Mouse (Mus musculus) cerebellum, adult 2 months (tissue): ENCODE data around the gene Tmod1. TPM values are rescaled to one million over a fixed set of nuclear protein-coding genes. Genes with fewer than 3 reads are reported as not detected.

ENCODE experiments used
- DNase-seq, 2 experiments: peaks; one replicate each; pipeline ENCODE4 v3.0.0; 2021
- H3K27ac ChIP-seq: fragments of 200-500 bp; 2 replicates; pipeline ENCODE4 v1.5.1; 2012; ENCODE audit warnings: low read length, control low read depth, inconsistent platforms; ENCODE audit not compliant: insufficient read depth
- H3K27me3 ChIP-seq: fragments of 200-500 bp; 2 replicates; pipeline ENCODE4 v1.6.1; 2012; ENCODE audit warnings: inconsistent platforms, mild to moderate bottlenecking, low read length, moderate library complexity; ENCODE audit not compliant: control insufficient read depth, insufficient read depth
- H3K4me1 ChIP-seq: fragments of 200-500 bp; 2 replicates; pipeline ENCODE4 v1.6.1; 2011; ENCODE audit warnings: low read length; ENCODE audit not compliant: control insufficient read depth, insufficient read depth
- H3K4me3 ChIP-seq: fragments of 200-500 bp; replicated peaks from 2 replicates; pipeline ENCODE3; 2011; ENCODE audit warnings: mild to moderate bottlenecking, low read depth, low read length, control low read depth; ENCODE audit not compliant: insufficient read depth
- CTCF ChIP-seq: fragments of 200-500 bp; IDR thresholded peaks from 2 replicates; pipeline ENCODE4 v1.5.1; 2011; ENCODE audit warnings: low read depth, mild to moderate bottlenecking, control low read depth, low read length, moderate library complexity, borderline replicate concordance; ENCODE audit not compliant: insufficient read depth
- POLR2A ChIP-seq: fragments of 200-500 bp; IDR thresholded peaks from 2 replicates; pipeline ENCODE4 v1.6.1; 2011; ENCODE audit warnings: low read length, control low read depth, borderline replicate concordance; ENCODE audit not compliant: insufficient read depth
- WGBS: fragments of 180-500 bp; shearing (Covaris S2); methylation state at CpG from one replicate; pipeline ENCODE4 v1.1.7; 2018; 5-methylcytosine and 5-hydroxymethylcytosine counted together
- polyA plus RNA-seq: library from polyadenylated mRNA; depleted of rRNA; stranded (reverse); fragments of >200 nt; gene quantifications from 2 replicates; pipeline ENCODE4 v1.2.3, GENCODE M21; 2012

Tmod1 gene
- polyA plus RNA-seq, 1 experiment, result 55.7 TPM

GRCm38 (mm10) chr4:46025893-46026292 lies 12.8 kb upstream of the Tmod1 start:
- TF ChIP-seq POLR2A (no peak), CTCF (peak; percentile 67)
- no peak overlapping the region for H3K4me3 ChIP-seq
- 46% methylated on average over 7 of the region's 7 CpGs for WGBS
- H3K27me3 ChIP-seq, result no peaks in the 10 kb centered on the region
- peak; percentile 52 to 53 for DNase-seq
- peaks cover 6% of the 10 kb centered on the region for H3K4me1 ChIP-seq
- H3K27ac ChIP-seq, result no peak overlapping the region

GRCm38 (mm10) chr4:46028224-46028623 lies 10.5 kb upstream of the Tmod1 start:
- Histone ChIP-seq H3K27me3 (no peaks in the 10 kb centered on the region), H3K4me1 (no peaks in the 10 kb centered on the region), H3K27ac (no peak overlapping the region), H3K4me3 (no peak overlapping the region)
- no peak for DNase-seq
- 41% methylated on average over 6 of the region's 6 CpGs for WGBS
- TF ChIP-seq CTCF, result no peak
- no peak for TF ChIP-seq POLR2A

DNA sequence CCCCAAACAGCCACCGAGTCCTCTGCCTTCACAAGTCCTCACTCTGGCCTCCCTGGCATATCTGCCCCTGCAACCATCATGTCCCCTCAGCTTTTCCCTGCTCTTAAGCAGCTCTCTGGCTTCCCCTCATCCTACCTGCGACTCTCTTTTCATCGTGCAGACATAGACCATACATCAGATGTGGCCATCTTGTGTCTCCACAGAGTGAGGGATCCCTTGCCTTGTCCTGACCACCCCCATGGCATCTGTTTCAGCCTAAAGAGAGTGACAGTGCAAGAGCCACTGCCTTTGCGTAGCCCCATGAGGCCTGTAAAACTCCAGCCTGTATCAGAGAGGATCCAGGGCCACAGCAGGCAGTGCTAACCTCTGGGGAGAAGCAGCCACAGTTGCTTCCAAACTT lies 10.0 kb upstream of the Tmod1 start:
- whole genome bisulfite sequencing, result 78% methylated on average over 4 of the region's 4 CpGs
- TF ChIP-seq CTCF (no peak), POLR2A (no peak)
- H3K4me3 ChIP-seq, result no peak overlapping the region

DNA sequence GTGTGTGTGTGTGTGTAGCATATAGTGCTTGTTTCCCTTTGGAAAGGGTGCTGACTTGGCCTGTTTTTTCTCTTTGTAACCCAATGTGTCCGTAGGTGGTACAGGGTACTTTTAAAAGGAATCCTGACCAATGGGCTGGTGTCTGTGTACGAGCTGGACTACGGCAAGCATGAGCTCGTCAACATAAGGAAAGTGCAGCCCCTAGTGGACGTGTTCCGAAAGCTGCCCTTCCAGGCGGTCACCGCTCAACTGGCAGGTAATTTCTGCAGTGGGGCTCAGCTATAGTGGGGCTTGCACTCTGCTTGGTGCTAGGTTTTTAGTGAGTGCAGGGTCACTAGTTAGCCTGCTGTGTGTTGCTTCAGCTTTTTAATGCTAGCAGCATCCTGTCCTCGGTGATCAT lies 9.2 kb upstream of the Tmod1 start:
- no peak for TF ChIP-seq POLR2A
- TF ChIP-seq CTCF, result peak; percentile 53
- H3K4me1 ChIP-seq, result no peaks in the 10 kb centered on the region
- 57% methylated on average over 9 of the region's 9 CpGs for WGBS
- H3K27ac ChIP-seq, result no peak overlapping the region
- H3K4me3 ChIP-seq, result no peak overlapping the region
- peak in 1 of 2 experiments; percentile 34 for DNase-seq
- no peaks in the 10 kb centered on the region for H3K27me3 ChIP-seq

More for the DNA sequence above, 10.0 kb upstream of the Tmod1 start:
- no peaks in the 10 kb centered on the region for H3K4me1 ChIP-seq
- no peak overlapping the region for H3K27ac ChIP-seq
- H3K27me3 ChIP-seq, result no peaks in the 10 kb centered on the region
- DNase-seq, result no peak

- no peak for TF ChIP-seq POLR2A
- no peak for TF ChIP-seq CTCF
- Histone ChIP-seq H3K27me3 (no peaks in the 10 kb centered on the region), H3K4me1 (no peaks in the 10 kb centered on the region), H3K4me3 (no peak overlapping the region), H3K27ac (no peak overlapping the region)
- DNase-seq, result no peak
- 72% methylated on average over 9 of the region's 9 CpGs for WGBS
Observed at GRCm38 (mm10) chr4:46032448-46032847, 6.3 kb upstream of the Tmod1 start.

DNA sequence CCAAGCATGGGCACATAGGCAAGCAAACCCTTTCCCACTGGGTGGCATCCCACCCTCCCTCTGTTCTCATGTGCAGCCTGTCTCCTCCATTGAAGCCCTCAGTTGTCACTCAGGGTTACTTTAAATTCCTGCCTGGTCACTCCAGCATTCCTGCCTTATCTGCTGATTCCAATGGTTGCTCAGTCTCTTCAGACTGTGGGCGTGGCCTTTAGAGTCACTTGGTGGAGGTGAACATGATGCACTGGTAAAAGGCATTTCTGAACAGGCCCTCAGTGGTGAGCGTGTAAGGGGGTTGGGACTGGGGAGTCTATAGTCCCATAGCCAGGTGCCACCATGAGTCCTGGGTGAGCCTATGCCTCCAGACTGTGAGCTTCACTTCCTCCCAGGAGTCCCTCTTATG lies 5.5 kb upstream of the Tmod1 start:
- WGBS, result 95% methylated on average over 2 of the region's 2 CpGs
- no peaks in the 10 kb centered on the region; the same call in 1 of the 2 replicates for H3K4me1 ChIP-seq
- DNase-seq, result no peak
- no peak overlapping the region for H3K4me3 ChIP-seq
- H3K27ac ChIP-seq, result no peak overlapping the region
- no peak for TF ChIP-seq POLR2A
- no peak for TF ChIP-seq CTCF
- no peaks in the 10 kb centered on the region for H3K27me3 ChIP-seq

DNA sequence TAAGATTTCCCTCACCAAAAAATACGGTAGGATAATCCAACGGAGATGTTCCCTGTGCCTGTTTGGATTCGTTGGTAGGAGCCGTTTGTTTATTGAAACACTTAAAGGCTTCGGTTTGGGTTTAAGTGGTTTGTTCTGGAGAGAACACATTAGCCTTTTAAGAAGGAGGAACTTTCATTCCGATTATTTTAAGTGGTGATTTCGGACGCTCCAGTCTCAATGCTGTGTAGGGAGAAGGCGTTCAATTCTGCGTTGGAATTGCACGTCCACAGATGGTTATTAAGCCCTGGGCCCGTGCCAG lies 194 bp upstream of the Tmod1 start:
- DNase-seq, result no peak
- no peak for TF ChIP-seq POLR2A
- TF ChIP-seq CTCF, result no peak
- WGBS, result under 1% methylated on average over 12 of the region's 12 CpGs
- Histone ChIP-seq H3K4me1 (peaks cover 20% of the 10 kb centered on the region), H3K4me3 (peak overlapping the region; percentile 57), H3K27ac (peak overlapping the region; percentile 35), H3K27me3 (no peaks in the 10 kb centered on the region)

- Histone ChIP-seq H3K4me3 (peak overlapping the region; percentile 57), H3K27ac (peak overlapping the region; percentile 96), H3K27me3 (no peaks in the 10 kb centered on the region), H3K4me1 (peaks cover 20% of the 10 kb centered on the region)
- WGBS, result 5% methylated on average over 6 of the region's 6 CpGs
- peak; percentile 42 to 59 for DNase-seq
- no peak for TF ChIP-seq POLR2A
- no peak for TF ChIP-seq CTCF
Observed at GRCm38 (mm10) chr4:46039899-46040298, 1.2 kb downstream of the Tmod1 start.

- H3K27ac ChIP-seq, result peak overlapping the region; percentile 96
- H3K4me3 ChIP-seq, result peak overlapping the region; percentile 57
- WGBS, result 7% methylated on average over 9 of the region's 9 CpGs
- TF ChIP-seq CTCF, result peak; percentile 72
- TF ChIP-seq POLR2A, result peak; percentile 5; the same call in 1 of the 2 replicates
- H3K4me1 ChIP-seq, result peaks cover 22% of the 10 kb centered on the region
- H3K27me3 ChIP-seq, result no peaks in the 10 kb centered on the region
- DNase-seq, result peak; percentile 70 to 71
Observed at GRCm38 (mm10) chr4:46040594-46041192, 2.0 kb downstream of the Tmod1 start.
